Mouse (Mus musculus) stomach, postnatal 0 days (tissue): ENCODE data around the gene Glg1.

Experiments used
- CTCF ChIP-seq: IDR thresholded peaks from 2 replicates; pipeline ENCODE4 v1.5.1; 2016; ENCODE audit warnings: antibody characterized with exemption, low read depth, mild to moderate bottlenecking, moderate library complexity
- EP300 ChIP-seq: optimal IDR thresholded peaks from 2 replicates; pipeline ENCODE3; 2016; ENCODE audit warnings: antibody characterized with exemption

- TF ChIP-seq CTCF: no peak
- no peak for TF ChIP-seq EP300
These were observed 45.3 kb upstream of the Glg1 start for GRCm38 (mm10) chr8:111304359-111304758.
